Mouse (Mus musculus): ENCODE measurements around the gene Smim5.

The Smim5 gene

GRCm38 (mm10) chr11:115921986-115922385 lies 22.2 kb downstream of the Smim5 start:
- DNase-seq (ENCODE audit: low read depth, low spot score) = no peak

DNA sequence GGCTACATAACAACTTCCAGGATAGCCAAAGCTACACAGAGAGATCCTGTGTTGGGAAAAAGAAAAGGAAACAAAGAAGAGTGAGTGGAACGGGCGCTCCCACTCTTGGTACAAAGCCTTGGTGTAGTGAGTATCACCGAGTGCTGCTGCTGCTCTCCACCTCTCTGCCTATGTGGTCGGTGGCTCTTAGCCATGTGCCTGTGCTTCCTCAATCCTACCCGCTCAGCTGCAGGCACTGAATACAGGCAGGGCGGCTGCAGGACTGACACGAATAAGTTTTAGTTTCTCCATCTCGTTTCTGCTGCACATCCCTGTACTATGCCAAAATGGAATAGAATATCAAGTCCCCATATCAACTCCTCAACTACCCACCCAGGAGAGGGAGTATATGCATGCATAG lies 29.3 kb downstream of the Smim5 start:
- DNase-seq (ENCODE audit: low read depth, low spot score) = no peak

- DNase-seq (ENCODE audit: low read depth, low spot score) = no peak
Observed at GRCm38 (mm10) chr11:115929818-115930217, 30.1 kb downstream of the Smim5 start.

GRCm38 (mm10) chr11:115931235-115931634 lies 31.5 kb downstream of the Smim5 start:
- DNase-seq (ENCODE audit: low read depth, low spot score) = no peak

- peak; percentile 99 for DNase-seq (ENCODE audit: low read depth, low spot score)
Observed at GRCm38 (mm10) chr11:115933108-115933746, 33.5 kb downstream of the Smim5 start, which contains the start of the genes Sap30bp and Recql5. TSS of gene Sap30bp (plus strand) at chr11:115933282. TSS of gene Recql5 (minus strand) at chr11:115933477.

DNA sequence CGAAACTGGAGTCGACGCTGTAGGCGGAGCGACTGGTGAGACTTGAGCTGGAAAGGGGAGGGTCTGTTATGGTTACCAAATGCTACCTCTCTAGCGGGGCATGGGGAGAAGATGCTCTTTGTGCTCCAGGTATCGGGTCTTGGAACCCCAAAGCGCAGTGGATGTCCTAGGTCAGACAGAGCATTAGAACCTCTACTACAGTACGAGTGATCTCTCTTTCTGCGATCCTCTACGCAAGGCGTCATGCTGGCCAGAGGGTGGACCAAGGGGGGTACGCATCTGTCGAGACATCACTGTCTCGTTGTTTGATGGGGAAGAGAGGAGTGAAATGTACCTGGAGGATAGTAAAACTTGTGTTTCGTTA lies 34.0 kb downstream of the Smim5 start:
- no peak for DNase-seq (ENCODE audit: low read depth, low spot score)

DNA sequence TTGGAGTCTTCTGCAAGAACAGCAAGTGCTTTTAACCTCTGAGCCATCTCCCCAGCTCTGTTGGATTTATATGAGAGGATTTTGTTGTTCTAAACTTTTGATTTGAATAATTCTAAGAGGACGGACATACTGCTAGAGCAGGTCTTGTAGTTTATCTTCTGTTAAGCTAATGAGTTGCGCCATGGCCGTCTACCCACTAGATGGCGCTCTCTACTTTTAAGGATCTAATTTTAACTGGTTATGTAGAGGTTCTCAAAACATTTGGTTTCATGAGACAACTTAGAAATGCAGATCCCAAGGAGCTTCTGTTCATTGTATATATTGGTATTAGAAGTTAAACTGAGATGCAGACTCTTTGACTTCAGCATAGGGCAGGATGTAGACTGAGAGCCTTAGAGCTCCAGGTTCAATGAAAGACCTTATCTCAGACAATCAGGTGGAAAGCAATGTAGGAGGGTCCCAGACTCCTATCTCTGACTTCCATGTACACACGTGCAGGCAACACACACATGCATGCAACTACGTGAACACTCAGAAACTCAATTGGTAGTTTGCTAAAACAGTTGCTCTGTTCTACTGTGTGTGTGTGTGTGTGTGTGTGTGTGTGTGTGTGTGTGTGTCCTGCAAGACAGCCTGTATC lies 40.0 kb downstream of the Smim5 start:
- peak; percentile 87 for DNase-seq (ENCODE audit: low read depth, low spot score)

GRCm38 (mm10) chr11:115941980-115942379 lies 42.2 kb downstream of the Smim5 start:
- DNase-seq (ENCODE audit: low read depth, low spot score) = no peak

DNA sequence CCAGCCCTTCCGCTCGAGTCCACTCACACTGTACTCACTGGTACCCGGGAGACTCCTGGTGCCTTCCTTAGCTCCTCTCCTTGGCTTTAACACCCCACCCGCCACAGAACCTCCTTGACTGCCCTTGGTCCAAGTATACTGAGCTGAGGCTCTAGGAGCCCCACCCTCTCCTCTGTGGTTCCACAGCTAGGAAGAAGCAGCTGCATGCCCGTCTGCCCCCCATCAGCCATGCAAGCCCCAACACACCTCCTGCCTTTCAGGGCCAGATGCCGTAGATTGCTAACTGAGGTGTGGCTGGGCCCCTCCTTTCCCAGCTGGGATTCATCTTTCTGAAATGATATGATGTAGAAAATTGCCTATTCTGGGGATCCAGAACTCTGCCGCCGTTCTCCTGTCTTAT lies 45.5 kb downstream of the Smim5 start:
- DNase-seq (ENCODE audit: low read depth, low spot score) = no peak

GRCm38 (mm10) chr11:115946221-115946828 lies 46.6 kb downstream of the Smim5 start:
- no peak for DNase-seq (ENCODE audit: low read depth, low spot score)

GRCm38 (mm10) chr11:115948316-115948715 lies 48.5 kb downstream of the Smim5 start:
- peak; percentile 74 for DNase-seq (ENCODE audit: low read depth, low spot score)

DNA sequence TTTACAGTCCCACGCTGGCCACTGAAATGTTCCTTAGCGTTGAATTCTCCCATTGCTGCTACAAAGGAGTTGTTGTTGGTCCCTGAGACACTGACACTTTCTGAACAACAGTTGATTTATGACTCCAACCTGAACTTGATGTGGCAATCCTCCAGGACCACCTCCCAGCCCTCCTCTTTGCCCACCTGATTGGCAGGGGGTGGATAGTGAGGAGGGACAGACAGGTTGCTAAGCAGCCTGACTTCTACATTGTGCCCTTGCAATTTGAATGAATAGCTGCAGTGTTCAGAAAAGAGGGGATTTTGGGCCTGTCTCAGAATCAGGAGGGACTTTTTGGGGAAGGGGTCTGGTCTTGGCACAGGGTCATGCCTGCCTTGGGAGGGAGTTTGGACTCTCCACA lies 51.0 kb downstream of the Smim5 start:
- DNase-seq (ENCODE audit: low read depth, low spot score) = no peak

GRCm38 (mm10) chr11:115954712-115955111 lies 54.9 kb downstream of the Smim5 start:
- peak; percentile 89 for DNase-seq (ENCODE audit: low read depth, low spot score)

DNA sequence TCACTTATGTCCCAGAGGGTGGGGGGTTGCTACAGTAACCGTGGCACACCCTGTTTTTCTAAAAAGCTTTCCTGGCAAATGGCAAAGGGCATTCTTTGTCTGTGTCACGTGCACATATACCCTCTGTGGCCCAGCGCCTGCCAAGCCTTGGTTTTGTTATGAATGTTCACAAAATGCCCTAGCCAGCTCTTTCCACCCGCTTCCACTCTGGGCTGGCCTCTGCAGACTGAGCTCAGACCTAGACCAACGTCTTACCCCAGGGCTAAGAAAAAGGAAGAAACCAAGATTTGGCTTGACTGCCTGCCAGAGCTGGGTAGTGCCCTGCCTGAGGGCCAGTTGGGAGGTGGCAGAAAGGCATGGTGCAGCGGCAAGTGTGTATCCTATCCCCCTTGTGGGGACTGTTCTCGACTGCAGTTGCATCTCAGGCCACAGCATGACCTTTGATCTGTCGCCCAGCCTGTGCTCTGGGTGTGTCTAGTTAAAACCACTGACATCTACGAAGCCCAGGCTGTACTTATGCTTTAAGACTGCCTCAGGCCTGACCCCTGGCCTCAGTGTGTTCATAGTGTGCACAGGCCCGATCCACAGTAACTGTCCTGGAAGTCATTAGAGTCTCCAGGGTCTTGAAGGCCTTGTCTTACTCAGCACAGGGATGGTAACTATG lies 55.6 kb downstream of the Smim5 start:
- DNase-seq (ENCODE audit: low read depth, low spot score) = peak; percentile 83
